ENCODE assay signal across 9 mouse cellular contexts in genomic region chr6:136553156-136553555, GRCm38 (mm10). TPM values are rescaled to one million over a fixed set of nuclear protein-coding genes. Genes with fewer than 3 reads are reported as not detected.
DNase-seq lines count a peak whose midpoint lies in the region; ATAC-seq lines count a peak whose summit lies in the region.
"Had no signal": no experiment of that assay in that cellular context is flagged by ENCODE, and none has a peak within 500 bp of the region (broad histone marks: within the 10 kb centered on the region; RNA-seq: fewer than 3 reads in every experiment).

No protein-coding gene starts in this region.

- H3K36me3 ChIP-seq in kidney, embryonic 16.5 days (ENCODE audit: insufficient read depth, low read length), result peaks cover 3% of the 10 kb centered on the region
- no peaks in the 10 kb centered on the region for H3K36me3 ChIP-seq in embryonic facial prominence, embryonic 12.5 days
- no peaks in the 10 kb centered on the region for H3K36me3 ChIP-seq in hindbrain, embryonic 11.5 days (ENCODE audit: control insufficient read depth, insufficient read depth, low read length)
- no peaks in the 10 kb centered on the region for H3K36me3 ChIP-seq in midbrain, embryonic 12.5 days

- peaks cover 10% of the 10 kb centered on the region; the same call in 1 of the 2 replicates for H3K4me1 ChIP-seq in kidney, embryonic 16.5 days (ENCODE audit: insufficient read depth, low read length)
- peaks cover 6% of the 10 kb centered on the region; the same call in 1 of the 2 replicates for H3K4me1 ChIP-seq in embryonic facial prominence, embryonic 12.5 days
- H3K4me1 ChIP-seq in hindbrain, embryonic 11.5 days (replicated peaks; ENCODE audit: control insufficient read depth, insufficient read depth, low read length), result no peaks in the 10 kb centered on the region
- H3K4me1 ChIP-seq in midbrain, embryonic 12.5 days, result peaks cover 13% of the 10 kb centered on the region

- H3K27me3 ChIP-seq in kidney, embryonic 16.5 days (ENCODE audit: insufficient read depth, low read length), result no peaks in the 10 kb centered on the region
- H3K27me3 ChIP-seq in embryonic facial prominence, embryonic 12.5 days, result no peaks in the 10 kb centered on the region
- no peaks in the 10 kb centered on the region for H3K27me3 ChIP-seq in hindbrain, embryonic 11.5 days (ENCODE audit: control insufficient read depth, insufficient read depth, low read length)
- no peaks in the 10 kb centered on the region for H3K27me3 ChIP-seq in midbrain, embryonic 12.5 days

- H3K27ac ChIP-seq in kidney, embryonic 16.5 days (ENCODE audit: low read length), result peak overlapping the region; percentile 66; the same call in 1 of the 2 replicates
- peak overlapping the region; percentile 76 for H3K27ac ChIP-seq in embryonic facial prominence, embryonic 12.5 days
- 0 out of 2 replicates have a peak overlapping the region, but pooled peaks have one; percentile 40 for H3K27ac ChIP-seq in hindbrain, embryonic 11.5 days (ENCODE audit: low read depth, low read length)
- peak overlapping the region; percentile 77 for H3K27ac ChIP-seq in midbrain, embryonic 12.5 days (replicated peaks)

- H3K9ac ChIP-seq in kidney, embryonic 16.5 days (replicated peaks; ENCODE audit: low read length), result no peak overlapping the region
- H3K9ac ChIP-seq in embryonic facial prominence, embryonic 12.5 days, result no peak overlapping the region
- H3K9ac ChIP-seq in hindbrain, embryonic 11.5 days (ENCODE audit: low read depth, low read length), result no peak overlapping the region
- H3K9ac ChIP-seq in midbrain, embryonic 12.5 days (replicated peaks), result no peak overlapping the region

- no peak for ATAC-seq in kidney, embryonic 16.5 days (ENCODE audit: low FRiP score, low TSS enrichment)
- no peak for ATAC-seq in embryonic facial prominence, embryonic 12.5 days (ENCODE audit: insufficient number of reproducible peaks, insufficient read depth, low FRiP score, low TSS enrichment)
- ATAC-seq in hindbrain, embryonic 11.5 days (ENCODE audit: low FRiP score), result no peak
- no peak for ATAC-seq in midbrain, embryonic 12.5 days (ENCODE audit: low FRiP score, low read depth)

- H3K4me3 ChIP-seq in kidney, embryonic 16.5 days (ENCODE audit: low read length), result no peak overlapping the region
- no peak overlapping the region for H3K4me3 ChIP-seq in embryonic facial prominence, embryonic 12.5 days
- no peak overlapping the region for H3K4me3 ChIP-seq in hindbrain, embryonic 11.5 days (ENCODE audit: low read depth, low read length)
- H3K4me3 ChIP-seq in midbrain, embryonic 12.5 days, result no peak overlapping the region
- H3K4me3 ChIP-seq: myocyte had no signal

- WGBS in kidney, embryonic 16.5 days, result 80% methylated on average over 5 of the region's 5 CpGs
- WGBS in embryonic facial prominence, embryonic 12.5 days, result 71% methylated on average over 5 of the region's 5 CpGs
- 68% methylated on average over 5 of the region's 5 CpGs for WGBS in hindbrain, embryonic 11.5 days
- WGBS in midbrain, embryonic 12.5 days, result 73% methylated on average over 5 of the region's 5 CpGs

- H3K4me2 ChIP-seq in kidney, embryonic 16.5 days (replicated peaks; ENCODE audit: low read depth, low read length), result no peak overlapping the region
- H3K4me2 ChIP-seq in embryonic facial prominence, embryonic 12.5 days (replicated peaks), result no peak overlapping the region
- H3K4me2 ChIP-seq in hindbrain, embryonic 11.5 days (replicated peaks; ENCODE audit: low read depth, low read length), result no peak overlapping the region
- H3K4me2 ChIP-seq in midbrain, embryonic 12.5 days (replicated peaks), result no peak overlapping the region

- DNase-seq in kidney, adult 8-10 months, result no peak
- no peak for DNase-seq in hindbrain, embryonic 11.5 days (ENCODE audit: low spot score)
- no peak for DNase-seq in cerebellum, postnatal 10 days
- DNase-seq in urinary bladder, postnatal 4 days (ENCODE audit: low spot score in 2 of 2), result no peak
- no peak for DNase-seq in urinary bladder, postnatal 25 days (ENCODE audit: low spot score)

- H3K9me3 ChIP-seq in kidney, embryonic 16.5 days (ENCODE audit: low read length), result no peaks in the 10 kb centered on the region
- no peaks in the 10 kb centered on the region for H3K9me3 ChIP-seq in embryonic facial prominence, embryonic 12.5 days
- no peaks in the 10 kb centered on the region for H3K9me3 ChIP-seq in hindbrain, embryonic 11.5 days (ENCODE audit: control insufficient read depth, low read length)
- H3K9me3 ChIP-seq in midbrain, embryonic 12.5 days, result no peaks in the 10 kb centered on the region

RNA-seq across cellular contexts. Expression of gene Atf7ip, which starts 47.2 kb away (rescaled TPM):
- 38.0 and 41.0 TPM in 2 replicates for polyA plus RNA-seq in kidney, embryonic 16.5 days (2015; fragmentation: Nextera tagmentation; extraction: Ambion mirVana)
- polyA plus RNA-seq in embryonic facial prominence, embryonic 12.5 days (2016; fragmentation: Nextera tagmentation; extraction: Ambion mirVana), result 54.8 and 55.1 TPM in 2 replicates
- 54.1 and 73.7 TPM in 2 replicates for polyA plus RNA-seq in hindbrain, embryonic 11.5 days (2014; fragmentation: Nextera tagmentation; extraction: Ambion mirVana)
- 61.4 TPM in 2 replicates for polyA plus RNA-seq in midbrain, embryonic 12.5 days (2016; fragmentation: Nextera tagmentation; extraction: Ambion mirVana)
